Mouse (Mus musculus): ENCODE results near the gene Bex4.

DNA sequence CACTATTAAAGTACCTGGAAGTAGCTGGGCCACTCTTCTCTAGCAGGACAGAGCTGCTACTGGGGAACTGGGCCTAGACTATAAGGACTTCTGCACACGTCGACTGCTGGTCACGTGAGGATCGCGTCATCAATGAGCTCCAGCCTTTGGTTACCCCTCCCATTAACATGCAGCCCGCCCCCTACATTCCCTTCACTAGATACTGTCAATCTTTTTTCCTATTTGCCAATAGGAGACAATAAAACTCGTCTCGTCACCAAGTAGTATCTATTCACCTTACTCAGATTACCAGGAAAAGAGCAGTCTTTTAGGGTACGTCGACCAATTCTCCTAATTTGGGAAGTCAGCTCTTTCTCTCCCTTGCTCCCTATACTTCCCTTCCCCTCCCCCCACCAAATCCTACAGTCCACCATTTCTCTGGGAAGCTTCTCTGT is 33.3 kb downstream of the Bex4 start, which contains the start of gene Tceal8:
- TF ChIP-seq CTCF (IDR thresholded peaks at IDR 0.05; ENCODE audit: low read depth) (no peak), EP300 (IDR thresholded peaks at IDR 0.05; ENCODE audit: low read depth) (no peak; the same call in 1 of the 2 replicates)

Measured in liver, embryonic 14.5 days (tissue).